Mouse (Mus musculus): Measurements from ENCODE around the gene Actr5. TPM values are rescaled to one million over a fixed set of nuclear protein-coding genes. Genes with fewer than 3 reads are reported as not detected.

Actr5 gene
- polyA plus RNA-seq, 1 experiment from 2014 or later = 13.3 TPM

- no peak overlapping the region for H3K9ac ChIP-seq
- ATAC-seq = no peak
- no peaks in the 10 kb centered on the region for H3K36me3 ChIP-seq
- H3K4me3 ChIP-seq = no peak overlapping the region
- WGBS (ENCODE audit: insufficient replicate concordance) = 25% methylated on average over 13 of the region's 13 CpGs
- H3K4me1 ChIP-seq = peaks cover 7% of the 10 kb centered on the region; the same call in 1 of the 2 replicates
- H3K27ac ChIP-seq = no peak overlapping the region
- 0 out of 2 replicates have a peak overlapping the region, but pooled peaks have one; percentile 65 for H3K4me2 ChIP-seq
- H3K27me3 ChIP-seq (replicated peaks) = peaks cover 68% of the 10 kb centered on the region
- H3K9me3 ChIP-seq (replicated peaks) = no peaks in the 10 kb centered on the region
Measured at GRCm38 (mm10) chr2:158669199-158670195, 44.8 kb downstream of the Actr5 start.

GRCm38 (mm10) chr2:158670571-158670970 is 45.9 kb downstream of the Actr5 start:
- H3K9ac ChIP-seq = no peak overlapping the region
- H3K27ac ChIP-seq = no peak overlapping the region
- ATAC-seq = no peak
- WGBS (ENCODE audit: insufficient replicate concordance) = 55% methylated on average over 10 of the region's 10 CpGs
- no peak overlapping the region for H3K4me2 ChIP-seq
- H3K4me1 ChIP-seq = peaks cover 7% of the 10 kb centered on the region; the same call in 1 of the 2 replicates
- H3K36me3 ChIP-seq = no peaks in the 10 kb centered on the region
- H3K9me3 ChIP-seq (replicated peaks) = no peaks in the 10 kb centered on the region
- no peak overlapping the region for H3K4me3 ChIP-seq
- peaks cover 57% of the 10 kb centered on the region for H3K27me3 ChIP-seq (replicated peaks)

GRCm38 (mm10) chr2:158672829-158673228 is 48.1 kb downstream of the Actr5 start:
- H3K4me2 ChIP-seq = no peak overlapping the region
- H3K9me3 ChIP-seq (replicated peaks) = no peaks in the 10 kb centered on the region
- H3K36me3 ChIP-seq = no peaks in the 10 kb centered on the region
- H3K4me1 ChIP-seq = no peaks in the 10 kb centered on the region
- H3K4me3 ChIP-seq = no peak overlapping the region
- H3K27ac ChIP-seq = no peak overlapping the region
- H3K9ac ChIP-seq = no peak overlapping the region
- 20% methylated on average over 6 of the region's 6 CpGs for whole genome bisulfite sequencing (ENCODE audit: insufficient replicate concordance)
- no peak for ATAC-seq
- H3K27me3 ChIP-seq (replicated peaks) = peaks cover 34% of the 10 kb centered on the region

DNA sequence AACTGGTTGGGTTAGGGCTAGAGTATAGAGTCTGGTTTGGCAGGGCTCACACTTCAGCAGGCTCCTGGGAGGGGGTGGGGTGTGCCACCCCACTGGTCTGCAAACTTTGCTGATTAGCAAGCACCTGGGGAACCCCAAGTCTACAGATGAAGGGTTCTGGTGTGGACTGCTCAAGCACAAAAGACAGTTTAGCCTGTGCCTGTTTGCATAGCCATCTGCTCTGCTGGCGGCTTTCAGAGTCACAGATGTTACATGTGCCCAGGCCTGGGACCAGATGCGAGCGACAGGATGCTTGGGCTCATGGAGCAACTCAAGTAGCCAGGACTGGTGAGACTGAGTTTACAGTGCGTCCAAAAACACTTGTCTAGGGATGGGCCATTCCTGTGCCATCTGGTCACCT is 48.8 kb downstream of the Actr5 start:
- Histone ChIP-seq H3K4me1 (no peaks in the 10 kb centered on the region), H3K4me3 (no peak overlapping the region), H3K4me2 (no peak overlapping the region), H3K27me3 (replicated peaks) (peaks cover 28% of the 10 kb centered on the region), H3K9me3 (replicated peaks) (no peaks in the 10 kb centered on the region), H3K36me3 (no peaks in the 10 kb centered on the region), H3K27ac (no peak overlapping the region), H3K9ac (no peak overlapping the region)
- 63% methylated on average over 4 of the region's 4 CpGs for WGBS (ENCODE audit: insufficient replicate concordance)
- no peak for ATAC-seq

DNA sequence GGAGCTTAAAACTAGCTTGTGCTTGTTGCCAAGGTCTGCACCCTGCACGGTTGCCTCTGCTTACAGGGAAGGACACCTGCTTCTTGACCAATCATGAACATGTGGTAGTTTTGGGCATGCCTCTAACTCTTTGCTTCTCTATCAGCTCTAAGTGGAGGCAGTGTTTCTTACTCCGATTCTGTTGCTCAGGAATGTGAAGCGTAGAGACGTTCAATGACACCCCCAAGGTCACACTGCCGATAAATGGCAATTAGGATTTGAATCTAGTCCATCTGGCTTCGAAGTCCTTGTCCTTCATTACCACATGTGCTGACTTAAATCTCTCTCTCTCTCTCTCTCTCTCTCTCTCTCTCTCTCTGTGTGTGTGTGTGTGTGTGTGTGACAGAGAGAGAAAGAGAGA is 49.4 kb downstream of the Actr5 start:
- Histone ChIP-seq H3K27me3 (replicated peaks) (peaks cover 21% of the 10 kb centered on the region), H3K9me3 (replicated peaks) (no peaks in the 10 kb centered on the region), H3K4me2 (no peak overlapping the region), H3K9ac (no peak overlapping the region), H3K36me3 (no peaks in the 10 kb centered on the region), H3K27ac (no peak overlapping the region), H3K4me3 (no peak overlapping the region), H3K4me1 (no peaks in the 10 kb centered on the region)
- 54% methylated on average over 6 of the region's 6 CpGs for WGBS (ENCODE audit: insufficient replicate concordance)
- no peak for ATAC-seq

DNA sequence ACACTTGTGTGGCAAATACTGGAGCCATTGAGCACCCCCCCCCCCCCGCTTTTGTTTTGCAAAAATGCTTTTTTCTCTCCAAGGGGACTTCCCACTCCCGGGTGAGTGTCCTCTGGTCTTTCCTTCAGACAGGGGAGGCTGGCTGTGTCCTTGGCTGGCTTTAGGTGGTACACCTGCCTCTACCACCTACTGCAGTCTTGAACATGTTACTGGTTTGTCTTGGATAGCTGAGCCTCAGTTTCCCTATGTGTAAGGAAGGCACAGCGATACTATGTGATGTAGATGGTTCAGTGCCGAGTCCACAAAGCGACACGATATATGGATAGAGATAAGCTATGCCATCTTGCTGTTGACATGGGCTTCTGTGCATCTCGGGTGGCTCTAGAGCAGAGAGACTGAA is 50.1 kb downstream of the Actr5 start:
- no peaks in the 10 kb centered on the region for H3K36me3 ChIP-seq
- WGBS (ENCODE audit: insufficient replicate concordance) = 71% methylated on average over 7 of the region's 7 CpGs
- no peak overlapping the region for H3K9ac ChIP-seq
- no peak overlapping the region for H3K27ac ChIP-seq
- no peak overlapping the region for H3K4me2 ChIP-seq
- H3K9me3 ChIP-seq (replicated peaks) = no peaks in the 10 kb centered on the region
- no peak for ATAC-seq
- no peaks in the 10 kb centered on the region for H3K4me1 ChIP-seq
- peaks cover 15% of the 10 kb centered on the region for H3K27me3 ChIP-seq (replicated peaks)
- H3K4me3 ChIP-seq = no peak overlapping the region

GRCm38 (mm10) chr2:158675161-158675560 is 50.5 kb downstream of the Actr5 start:
- H3K4me1 ChIP-seq = no peaks in the 10 kb centered on the region
- H3K9ac ChIP-seq = no peak overlapping the region
- H3K27ac ChIP-seq = no peak overlapping the region
- peaks cover 11% of the 10 kb centered on the region for H3K27me3 ChIP-seq (replicated peaks)
- H3K4me2 ChIP-seq = no peak overlapping the region
- no peaks in the 10 kb centered on the region for H3K9me3 ChIP-seq (replicated peaks)
- no peaks in the 10 kb centered on the region for H3K36me3 ChIP-seq
- no peak for ATAC-seq
- WGBS (ENCODE audit: insufficient replicate concordance) = 67% methylated on average over 6 of the region's 6 CpGs
- H3K4me3 ChIP-seq = no peak overlapping the region

DNA sequence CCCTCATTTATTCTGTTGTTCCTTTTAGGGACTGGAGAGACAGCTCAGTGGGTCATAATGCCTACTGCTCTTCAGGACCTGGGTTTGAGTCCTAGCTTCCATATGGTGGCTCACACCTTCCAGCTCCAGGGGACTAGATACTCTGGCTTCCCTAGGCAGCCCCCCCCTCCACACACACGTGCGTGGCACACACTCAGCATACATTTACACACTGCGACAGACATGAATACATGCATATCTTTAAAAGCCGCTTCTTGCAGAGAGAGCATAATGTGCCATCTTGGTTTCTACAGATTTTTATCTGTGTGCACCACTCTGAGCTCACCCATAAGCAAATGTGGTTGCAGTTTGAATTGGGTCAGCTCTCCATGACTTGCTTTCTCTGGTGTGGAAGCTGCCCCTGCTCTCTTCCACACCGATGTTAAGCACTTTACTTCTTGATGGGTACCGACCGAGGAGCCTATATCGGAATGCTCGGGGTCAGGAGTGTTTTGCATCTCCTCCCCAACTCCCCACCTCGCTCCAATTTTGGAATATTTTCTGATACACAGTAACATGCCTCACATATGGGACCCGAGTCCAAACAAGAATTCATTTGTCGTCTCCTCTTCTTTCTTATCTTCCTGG is 51.3 kb downstream of the Actr5 start:
- 0 out of 2 replicates have a peak, but pooled peaks cover 3% of the 10 kb centered on the region for H3K27me3 ChIP-seq (replicated peaks)
- H3K4me1 ChIP-seq = no peaks in the 10 kb centered on the region
- no peak overlapping the region for H3K9ac ChIP-seq
- H3K4me3 ChIP-seq = no peak overlapping the region
- WGBS (ENCODE audit: insufficient replicate concordance) = 71% methylated on average over 12 of the region's 12 CpGs
- no peak for ATAC-seq
- H3K27ac ChIP-seq = no peak overlapping the region
- H3K4me2 ChIP-seq = no peak overlapping the region
- H3K9me3 ChIP-seq (replicated peaks) = no peaks in the 10 kb centered on the region
- H3K36me3 ChIP-seq = no peaks in the 10 kb centered on the region

DNA sequence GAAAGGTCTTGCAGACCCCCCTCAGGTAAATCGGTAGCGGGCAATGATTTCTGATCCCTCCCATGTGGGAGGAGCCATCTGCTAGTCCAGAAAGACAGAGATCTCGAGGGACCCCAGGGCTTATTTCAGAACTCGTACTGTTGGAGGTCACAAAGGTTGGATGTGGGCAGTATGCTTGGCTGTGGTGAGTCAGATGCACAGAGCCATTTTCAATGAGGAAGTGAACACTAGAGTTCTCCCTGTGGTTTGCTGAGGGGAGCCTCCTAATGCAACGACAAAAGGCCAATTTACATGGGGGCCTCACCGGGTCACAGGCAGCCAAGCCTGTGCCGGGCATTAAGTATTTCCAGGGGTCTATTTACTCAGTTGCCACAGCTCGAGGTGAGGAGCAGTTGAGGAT is 53.3 kb downstream of the Actr5 start:
- WGBS (ENCODE audit: insufficient replicate concordance) = 31% methylated on average over 8 of the region's 8 CpGs
- H3K36me3 ChIP-seq = no peaks in the 10 kb centered on the region
- no peak overlapping the region for H3K4me3 ChIP-seq
- H3K4me1 ChIP-seq = 0 out of 2 replicates have a peak, but pooled peaks cover 5% of the 10 kb centered on the region
- no peak for ATAC-seq
- H3K27ac ChIP-seq = no peak overlapping the region
- H3K4me2 ChIP-seq = no peak overlapping the region
- H3K9ac ChIP-seq = no peak overlapping the region
- H3K27me3 ChIP-seq (replicated peaks) = 0 out of 2 replicates have a peak, but pooled peaks cover 5% of the 10 kb centered on the region
- no peaks in the 10 kb centered on the region for H3K9me3 ChIP-seq (replicated peaks)

DNA sequence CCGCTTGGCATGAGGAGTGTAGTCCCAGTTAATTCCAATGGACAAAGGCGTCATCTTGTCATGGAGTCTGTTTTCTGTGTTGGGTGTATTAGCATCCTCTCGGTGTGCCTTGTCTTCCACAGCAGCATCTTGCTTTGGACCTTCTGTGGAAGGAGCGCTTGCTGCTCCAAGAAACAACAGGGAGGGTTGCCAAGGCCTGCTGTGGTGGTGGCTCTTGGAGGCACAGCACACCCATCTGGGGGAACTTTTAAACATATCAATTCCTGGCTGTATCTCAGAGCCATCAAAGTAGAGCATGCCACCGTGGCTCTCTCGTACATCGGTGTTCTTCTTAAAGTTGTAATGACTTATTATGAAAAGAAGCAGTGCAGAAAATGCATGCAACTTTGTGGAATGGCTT is 54.4 kb downstream of the Actr5 start:
- Histone ChIP-seq H3K36me3 (no peaks in the 10 kb centered on the region), H3K4me1 (0 out of 2 replicates have a peak, but pooled peaks cover 5% of the 10 kb centered on the region), H3K9ac (no peak overlapping the region), H3K9me3 (replicated peaks) (no peaks in the 10 kb centered on the region), H3K27me3 (replicated peaks) (0 out of 2 replicates have a peak, but pooled peaks cover 5% of the 10 kb centered on the region), H3K27ac (no peak overlapping the region), H3K4me2 (no peak overlapping the region), H3K4me3 (no peak overlapping the region)
- no peak for ATAC-seq
- WGBS (ENCODE audit: insufficient replicate concordance) = 77% methylated on average over 7 of the region's 7 CpGs

DNA sequence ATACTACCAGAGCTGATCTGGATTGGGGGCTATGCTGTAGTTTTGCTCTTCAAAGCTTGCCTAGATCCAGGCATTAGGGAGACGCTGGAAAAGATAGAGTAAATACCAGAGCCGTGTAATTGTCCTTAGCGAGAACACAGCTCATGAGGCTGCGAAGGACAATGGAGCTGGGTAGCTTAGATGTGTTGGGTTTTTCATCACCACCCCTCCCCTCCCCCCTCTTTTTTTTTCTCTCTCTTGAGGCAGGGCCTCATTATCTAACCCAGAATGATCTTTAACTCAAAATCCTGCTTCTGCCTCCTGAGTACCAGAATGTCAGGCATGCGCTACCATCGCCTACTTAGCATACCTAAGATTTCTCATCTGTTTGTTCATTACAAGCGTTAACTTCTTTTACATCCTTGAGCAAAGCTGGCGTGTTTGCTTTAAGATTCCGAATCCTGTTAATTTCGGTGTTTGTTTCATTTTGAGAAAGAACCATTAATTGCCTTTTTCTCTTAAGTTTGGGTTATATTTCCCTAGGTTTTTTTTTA is 55.7 kb downstream of the Actr5 start:
- Histone ChIP-seq H3K4me1 (0 out of 2 replicates have a peak, but pooled peaks cover 5% of the 10 kb centered on the region), H3K4me3 (no peak overlapping the region), H3K4me2 (no peak overlapping the region), H3K36me3 (no peaks in the 10 kb centered on the region), H3K27me3 (replicated peaks) (0 out of 2 replicates have a peak, but pooled peaks cover 5% of the 10 kb centered on the region), H3K9ac (no peak overlapping the region), H3K27ac (no peak overlapping the region), H3K9me3 (replicated peaks) (no peaks in the 10 kb centered on the region)
- no peak for ATAC-seq
- WGBS (ENCODE audit: insufficient replicate concordance) = 70% methylated on average over 10 of the region's 10 CpGs

- H3K9me3 ChIP-seq (replicated peaks) = no peaks in the 10 kb centered on the region
- 58% methylated on average over 6 of the region's 6 CpGs for WGBS (ENCODE audit: insufficient replicate concordance)
- 0 out of 2 replicates have a peak, but pooled peaks cover 5% of the 10 kb centered on the region for H3K4me1 ChIP-seq
- no peak overlapping the region for H3K4me2 ChIP-seq
- no peak overlapping the region for H3K27ac ChIP-seq
- no peaks in the 10 kb centered on the region for H3K36me3 ChIP-seq
- no peak for ATAC-seq
- 0 out of 2 replicates have a peak, but pooled peaks cover 5% of the 10 kb centered on the region for H3K27me3 ChIP-seq (replicated peaks)
- no peak overlapping the region for H3K4me3 ChIP-seq
- no peak overlapping the region for H3K9ac ChIP-seq
Measured at GRCm38 (mm10) chr2:158681714-158682113, 57.0 kb downstream of the Actr5 start.

All from liver, embryonic 12.5 days (tissue).